Mouse (Mus musculus) MEL (cell line): ENCODE measurements around the gene Mapre1.

ENCODE experiments used
- CTCF ChIP-seq, 3 experiments: IDR thresholded peaks in 2 of 3; conservative IDR thresholded peaks in 1 of 3; 2 replicates each; pipeline ENCODE4 v1.5.1; 2011 to 2012; ENCODE audit warnings: low read length in 3 of 3, low read depth in 2 of 3, mild to moderate bottlenecking in 2 of 3, improper control_type of control experiment in 1 of 3, inconsistent platforms in 1 of 3, mixed read lengths in 1 of 3, moderate library complexity in 1 of 3; ENCODE audit not compliant: control insufficient read depth in 1 of 3, insufficient read depth in 1 of 3, poor library complexity in 1 of 3, severe bottlenecking in 1 of 3
- RCOR1 ChIP-seq: IDR thresholded peaks from 2 replicates; pipeline ENCODE4 v1.6.1; 2012; ENCODE audit warnings: low read depth, mild to moderate bottlenecking, inconsistent platforms, low read length, improper control_type of control experiment
- SIN3A ChIP-seq: IDR thresholded peaks from 2 replicates; pipeline ENCODE4 v1.6.1; 2012; ENCODE audit warnings: low read length, improper control_type of control experiment, inconsistent platforms

- TF ChIP-seq RCOR1 (no peak), CTCF (IDR thresholded peaks at IDR 0.05 in 2 of 3, conservative IDR thresholded peaks at IDR 0.05 in 1 of 3; ENCODE audit: control insufficient read depth in 1 of 3, insufficient read depth in 1 of 3, low read depth in 2 of 3, low read length in 3 of 3, poor library complexity in 1 of 3, severe bottlenecking in 1 of 3) (no peak), SIN3A (no peak)
These were observed 477 bp downstream of the Mapre1 start for GRCm38 (mm10) chr2:153741437-153742065.
